Mouse (Mus musculus) kidney, adult 2 months (tissue): ENCODE measurements around the gene Nadk2. TPM values are rescaled to one million over a fixed set of nuclear protein-coding genes. Genes with fewer than 3 reads are reported as not detected.
A peak's percentile ranks its signal among the peaks of the same experiment; 100 is the strongest.

Experiments
- DNase-seq: peaks from one replicate; pipeline ENCODE4 v3.0.0; 2021
- H3K27ac ChIP-seq: fragments of 200-500 bp; 2 replicates; pipeline ENCODE4 v1.5.1; 2012; ENCODE audit warnings: low read depth, low read length, control low read depth, inconsistent platforms; ENCODE audit not compliant: insufficient read depth
- H3K27me3 ChIP-seq: fragments of 200-500 bp; replicated peaks from 2 replicates; pipeline ENCODE4 v1.6.1; 2012; ENCODE audit warnings: mild to moderate bottlenecking, moderate library complexity, low read length, inconsistent platforms; ENCODE audit not compliant: control insufficient read depth, insufficient read depth
- H3K36me3 ChIP-seq: fragments of 200-500 bp; 2 replicates; pipeline ENCODE4 v1.6.1; 2012; ENCODE audit warnings: mild to moderate bottlenecking, moderate library complexity, low read length, inconsistent platforms; ENCODE audit not compliant: control insufficient read depth, insufficient read depth
- H3K4me1 ChIP-seq: fragments of 200-500 bp; 2 replicates; pipeline ENCODE4 v1.6.1; 2011; ENCODE audit warnings: low read length; ENCODE audit not compliant: control insufficient read depth, insufficient read depth
- H3K4me3 ChIP-seq: fragments of 200-500 bp; 2 replicates; pipeline ENCODE4 v1.5.1; 2011; ENCODE audit warnings: mild to moderate bottlenecking, low read depth, low read length, control low read depth; ENCODE audit not compliant: insufficient read depth
- CTCF ChIP-seq: fragments of 200-500 bp; conservative IDR thresholded peaks from 2 replicates; pipeline ENCODE4 v1.5.1; 2011; ENCODE audit warnings: low read depth, mild to moderate bottlenecking, control low read depth, low read length, moderate library complexity, mixed read lengths; ENCODE audit not compliant: insufficient read depth, insufficient read length
- POLR2A ChIP-seq: fragments of 200-500 bp; IDR thresholded peaks from one replicate; pipeline ENCODE4 v1.6.1; 2011; ENCODE audit warnings: low read depth, low read length, control low read depth
- WGBS: fragments of 180-500 bp; shearing (Covaris S2); methylation state at CpG from one replicate; pipeline ENCODE4 v1.1.7; 2018; 5-methylcytosine and 5-hydroxymethylcytosine counted together
- polyA plus RNA-seq: library from polyadenylated mRNA; depleted of rRNA; stranded (reverse); fragments of >200 nt; gene quantifications from 2 replicates; pipeline ENCODE4 v1.2.3, GENCODE M21; 2012

Nadk2 gene
- polyA plus RNA-seq, 1 experiment = 52.9 TPM

GRCm38 (mm10) chr15:9130772-9131498 lies 59.9 kb downstream of the Nadk2 start:
- peak overlapping the region; percentile 42 for H3K27ac ChIP-seq
- 69% methylated on average over 9 of the region's 9 CpGs for WGBS
- TF ChIP-seq POLR2A (no peak), CTCF (no peak)
- H3K4me3 ChIP-seq = no peak overlapping the region
- no peaks in the 10 kb centered on the region for H3K27me3 ChIP-seq
- H3K4me1 ChIP-seq = peaks cover 18% of the 10 kb centered on the region
- no peak for DNase-seq
- H3K36me3 ChIP-seq = no peaks in the 10 kb centered on the region

GRCm38 (mm10) chr15:9131499-9131888 lies 60.4 kb downstream of the Nadk2 start:
- no peak for TF ChIP-seq POLR2A
- no peak for TF ChIP-seq CTCF
- Histone ChIP-seq H3K36me3 (no peaks in the 10 kb centered on the region), H3K27me3 (no peaks in the 10 kb centered on the region), H3K4me3 (no peak overlapping the region), H3K4me1 (peaks cover 18% of the 10 kb centered on the region), H3K27ac (peak overlapping the region; percentile 42)
- WGBS = 46% methylated on average over 4 of the region's 4 CpGs
- peak; percentile 31 for DNase-seq

- 79% methylated on average over 13 of the region's 13 CpGs for WGBS
- peak; percentile 19 for DNase-seq
- H3K36me3 ChIP-seq = no peaks in the 10 kb centered on the region
- H3K4me1 ChIP-seq = peaks cover 18% of the 10 kb centered on the region
- H3K4me3 ChIP-seq = no peak overlapping the region
- no peak overlapping the region for H3K27ac ChIP-seq
- H3K27me3 ChIP-seq = no peaks in the 10 kb centered on the region
- TF ChIP-seq CTCF = no peak
- no peak for TF ChIP-seq POLR2A
Measured at GRCm38 (mm10) chr15:9132693-9133443, 61.8 kb downstream of the Nadk2 start.

GRCm38 (mm10) chr15:9134891-9135507 lies 63.9 kb downstream of the Nadk2 start:
- Histone ChIP-seq H3K4me3 (no peak overlapping the region), H3K36me3 (no peaks in the 10 kb centered on the region), H3K4me1 (peaks cover 21% of the 10 kb centered on the region), H3K27ac (peak overlapping the region; percentile 65), H3K27me3 (no peaks in the 10 kb centered on the region)
- 40% methylated on average over 6 of the region's 6 CpGs for WGBS
- DNase-seq = peak; percentile 68
- no peak for TF ChIP-seq CTCF
- no peak for TF ChIP-seq POLR2A

- TF ChIP-seq CTCF = no peak
- no peak for TF ChIP-seq POLR2A
- DNase-seq = no peak
- no peak overlapping the region for H3K4me3 ChIP-seq
- H3K4me1 ChIP-seq = peaks cover 11% of the 10 kb centered on the region
- WGBS = 27% methylated on average over 10 of the region's 10 CpGs
- no peaks in the 10 kb centered on the region for H3K27me3 ChIP-seq
- no peaks in the 10 kb centered on the region for H3K36me3 ChIP-seq
- H3K27ac ChIP-seq = no peak overlapping the region
Measured at GRCm38 (mm10) chr15:9139447-9139846, 68.4 kb downstream of the Nadk2 start.

- whole genome bisulfite sequencing = under 1% methylated on average over 34 of the region's 34 CpGs
- H3K4me3 ChIP-seq = peak within 1 kb of the TSS; percentile 82
- peak; percentile 99 for DNase-seq
- TF ChIP-seq CTCF (no peak), POLR2A (peak; percentile 22)
- H3K36me3 ChIP-seq = no peaks in the 10 kb centered on the region
- peak within 1 kb of the TSS; percentile 53 for H3K27ac ChIP-seq
- peaks cover 6% of the 10 kb centered on the region for H3K4me1 ChIP-seq
- no peaks in the 10 kb centered on the region for H3K27me3 ChIP-seq
Measured at GRCm38 (mm10) chr15:9140252-9140680, 69.2 kb downstream of the Nadk2 start, which contains the start of gene Lmbrd2. TSS of gene Lmbrd2 (plus strand) at chr15:9140550.
